Mouse (Mus musculus) MEL (cell line): ENCODE results near the gene Zc3h10. TPM values are rescaled to one million over a fixed set of nuclear protein-coding genes. Genes with fewer than 3 reads are reported as not detected.
"Not testable (repeated sequence)": the region's sequence is repeated elsewhere in the genome, so short reads cannot be mapped to it uniquely, and the experiment has no call there.

Source experiments
- DNase-seq: peaks from one replicate; pipeline ENCODE4 v3.0.0; 2011; ENCODE audit warnings: low read depth, low spot score
- H3K27ac ChIP-seq: 2 replicates; pipeline ENCODE4 v1.5.1; 2012; ENCODE audit warnings: low read depth, mild to moderate bottlenecking, control low read depth, low read length, moderate library complexity; ENCODE audit not compliant: control insufficient read depth
- H3K27me3 ChIP-seq, 2 experiments: fragments of 150-350 bp in 1 of 2; sonication (generic) in 1 of 2; 2 replicates each; pipeline ENCODE4 v1.6.1; 2012; ENCODE audit warnings: low read length in 2 of 2, mild to moderate bottlenecking in 2 of 2, improper control_type of control experiment in 1 of 2, moderate library complexity in 1 of 2; ENCODE audit not compliant: insufficient read depth in 2 of 2, control insufficient read depth in 1 of 2
- H3K36me3 ChIP-seq, 2 experiments: 2 replicates each; pipeline ENCODE4 v1.6.1; 2012 to 2014; ENCODE audit warnings: low read length in 2 of 2, improper control_type of control experiment in 1 of 2, inconsistent platforms in 1 of 2, mild to moderate bottlenecking in 1 of 2; ENCODE audit not compliant: insufficient read depth in 2 of 2, control insufficient read depth in 1 of 2
- H3K4me1 ChIP-seq, 2 experiments: fragments of 150-350 bp in 1 of 2; sonication (generic) in 1 of 2; 2 replicates each; pipeline ENCODE4 v1.6.1; 2012; ENCODE audit warnings: low read length in 2 of 2, improper control_type of control experiment in 1 of 2, mild to moderate bottlenecking in 1 of 2; ENCODE audit not compliant: insufficient read depth in 2 of 2, control insufficient read depth in 1 of 2
- H3K4me3 ChIP-seq, 2 experiments: fragments of 150-350 bp in 1 of 2; sonication (generic) in 1 of 2; 2 replicates each; pipeline ENCODE4 v1.5.1; 2012; ENCODE audit warnings: low read depth in 2 of 2, low read length in 2 of 2, mild to moderate bottlenecking in 2 of 2, moderate library complexity in 2 of 2, control low read depth in 1 of 2, improper control_type of control experiment in 1 of 2; ENCODE audit not compliant: control insufficient read depth in 1 of 2, insufficient read depth in 1 of 2
- H3K79me2 ChIP-seq: 2 replicates; pipeline ENCODE4 v1.6.1; 2012; ENCODE audit warnings: mild to moderate bottlenecking, low read length, moderate library complexity; ENCODE audit not compliant: control insufficient read depth, poor library complexity, insufficient read depth
- H3K9ac ChIP-seq: 2 replicates; pipeline ENCODE4 v1.6.1; 2012; ENCODE audit warnings: low read depth, mild to moderate bottlenecking, control low read depth, low read length, moderate library complexity; ENCODE audit not compliant: control insufficient read depth, poor library complexity, severe bottlenecking
- H3K9me3 ChIP-seq: fragments of 150-350 bp; sonication (generic); replicated peaks from 2 replicates; pipeline ENCODE4 v1.6.1; 2012; ENCODE audit warnings: mild to moderate bottlenecking, low read length, improper control_type of control experiment, moderate library complexity; ENCODE audit not compliant: insufficient read depth
- BHLHE40 ChIP-seq: IDR thresholded peaks from 2 replicates; pipeline ENCODE4 v1.6.1; 2012; ENCODE audit warnings: low read depth, mild to moderate bottlenecking, inconsistent platforms, low read length, improper control_type of control experiment, borderline replicate concordance
- CHD1 ChIP-seq: IDR thresholded peaks from 2 replicates; pipeline ENCODE4 v1.6.1; 2012; ENCODE audit warnings: low read depth, mild to moderate bottlenecking, inconsistent platforms, low read length, improper control_type of control experiment
- CTCF ChIP-seq, 3 experiments: IDR thresholded peaks in 2 of 3; conservative IDR thresholded peaks in 1 of 3; 2 replicates each; pipeline ENCODE4 v1.5.1; 2011 to 2012; ENCODE audit warnings: low read length in 3 of 3, low read depth in 2 of 3, mild to moderate bottlenecking in 2 of 3, improper control_type of control experiment in 1 of 3, inconsistent platforms in 1 of 3, mixed read lengths in 1 of 3, moderate library complexity in 1 of 3; ENCODE audit not compliant: control insufficient read depth in 1 of 3, insufficient read depth in 1 of 3, poor library complexity in 1 of 3, severe bottlenecking in 1 of 3
- E2F4 ChIP-seq: IDR thresholded peaks from 2 replicates; pipeline ENCODE4 v1.6.1; 2011; ENCODE audit warnings: low read depth, low read length, improper control_type of control experiment, borderline replicate concordance
- ETS1 ChIP-seq: IDR thresholded peaks from 2 replicates; pipeline ENCODE4 v1.6.1; 2012; ENCODE audit warnings: low read depth, mild to moderate bottlenecking, inconsistent platforms, low read length, improper control_type of control experiment, moderate library complexity
- GABPA ChIP-seq: IDR thresholded peaks from 2 replicates; pipeline ENCODE4 v1.6.1; 2012; ENCODE audit warnings: low read depth, mild to moderate bottlenecking, inconsistent platforms, low read length, improper control_type of control experiment, moderate library complexity
- HCFC1 ChIP-seq: IDR thresholded peaks from 2 replicates; pipeline ENCODE4 v1.6.1; 2012; ENCODE audit warnings: low read depth, mild to moderate bottlenecking, inconsistent platforms, low read length, improper control_type of control experiment, moderate library complexity
- MAFK ChIP-seq: IDR thresholded peaks from 2 replicates; pipeline ENCODE4 v1.6.1; 2011; ENCODE audit warnings: low read depth, mild to moderate bottlenecking, low read length, improper control_type of control experiment, borderline replicate concordance
- MAZ ChIP-seq: IDR thresholded peaks from 2 replicates; pipeline ENCODE4 v1.6.1; 2012; ENCODE audit warnings: low read depth, mild to moderate bottlenecking, inconsistent platforms, low read length, improper control_type of control experiment
- MYB ChIP-seq: IDR thresholded peaks from 2 replicates; pipeline ENCODE4 v1.6.1; 2011; ENCODE audit warnings: mild to moderate bottlenecking, low read depth, low read length, improper control_type of control experiment
- MYC ChIP-seq: IDR thresholded peaks from 2 replicates; pipeline ENCODE4 v1.6.1; 2011; ENCODE audit warnings: low read depth, mild to moderate bottlenecking, low read length, improper control_type of control experiment, moderate library complexity
- NRF1 ChIP-seq: IDR thresholded peaks from 2 replicates; pipeline ENCODE4 v1.6.1; 2014; ENCODE audit warnings: low read depth, mild to moderate bottlenecking, inconsistent platforms, low read length, improper control_type of control experiment, moderate library complexity; ENCODE audit not compliant: poor library complexity, insufficient read depth, severe bottlenecking
- POLR2AphosphoS5 ChIP-seq: IDR thresholded peaks from 2 replicates; pipeline ENCODE4 v1.6.1; 2012; ENCODE audit warnings: low read depth, borderline replicate concordance, mild to moderate bottlenecking, inconsistent platforms, low read length, moderate library complexity, mixed read lengths
- RAD21 ChIP-seq: IDR thresholded peaks from 2 replicates; pipeline ENCODE4 v1.6.1; 2011; ENCODE audit warnings: mild to moderate bottlenecking, low read depth, low read length, improper control_type of control experiment
- SIN3A ChIP-seq: IDR thresholded peaks from 2 replicates; pipeline ENCODE4 v1.6.1; 2012; ENCODE audit warnings: low read length, improper control_type of control experiment, inconsistent platforms
- SMC3 ChIP-seq: IDR thresholded peaks from 2 replicates; pipeline ENCODE4 v1.6.1; 2011; ENCODE audit warnings: low read depth, low read length, improper control_type of control experiment
- TBP ChIP-seq: IDR thresholded peaks from 2 replicates; pipeline ENCODE4 v1.8.0; 2011; ENCODE audit warnings: low read depth, low read length, improper control_type of control experiment
- UBTF ChIP-seq: IDR thresholded peaks from 2 replicates; pipeline ENCODE4 v1.6.1; 2012; ENCODE audit warnings: low read depth, mild to moderate bottlenecking, inconsistent platforms, low read length, improper control_type of control experiment, moderate library complexity, borderline replicate concordance; ENCODE audit not compliant: insufficient read depth
- ZNF384 ChIP-seq: IDR thresholded peaks from 2 replicates; pipeline ENCODE4 v1.6.1; 2012; ENCODE audit warnings: low read depth, mild to moderate bottlenecking, inconsistent platforms, low read length, improper control_type of control experiment
- polyA plus RNA-seq, 2 experiments: library from polyadenylated mRNA; stranded (reverse) in 1 of 2; unstranded in 1 of 2; fragments of >175 nt in 1 of 2; fragments of >200 nt in 1 of 2; gene quantifications; 2 replicates each; pipeline versions ENCODE4 v1.2.1 to v1.2.4; 2012; ENCODE audit warnings: low replicate concordance in 2 of 2, low read depth in 1 of 2; ENCODE audit not compliant: insufficient read length in 2 of 2, insufficient read depth in 1 of 2, missing spikeins in 1 of 2
- total RNA-seq: library from RNA; depleted of rRNA; stranded (reverse); fragments of 300-350 nt; gene quantifications from 2 replicates; pipeline ENCODE4 v1.2.3, GENCODE M21; 2012

The Zc3h10 gene
- total and polyA plus RNA-seq, 3 experiments, result 14.6 to 17.3 TPM; not detected in 1

DNA sequence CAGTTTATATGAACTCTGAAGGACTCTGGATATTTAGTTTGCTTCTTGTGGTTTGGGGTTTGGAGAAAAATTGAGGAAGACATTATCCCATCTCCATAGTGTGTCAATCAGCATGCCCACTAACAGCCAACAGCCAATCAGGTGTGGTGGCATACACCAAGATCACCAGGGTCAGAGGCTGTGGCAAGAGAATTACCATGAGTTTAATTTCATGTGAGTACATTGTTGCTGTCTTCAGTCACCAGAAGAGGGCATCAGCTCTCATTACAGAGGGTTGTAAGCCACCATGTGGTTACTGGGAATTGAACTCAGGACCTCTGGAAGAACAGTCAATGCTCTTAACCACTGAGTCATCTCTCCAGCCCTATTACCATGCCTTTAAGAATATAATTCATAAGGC, 8.7 kb upstream of the Zc3h10 start:
- H3K27ac ChIP-seq, result no peak overlapping the region
- no peak overlapping the region for H3K4me3 ChIP-seq
- H3K4me1 ChIP-seq, result no peaks in the 10 kb centered on the region
- H3K36me3 ChIP-seq, result peaks cover 0 to 15% of the 10 kb centered on the region in 2 experiments; a peak in 2 of 4 replicates
- H3K27me3 ChIP-seq, result no peaks in the 10 kb centered on the region
- DNase-seq, result peak; percentile 73
- TF ChIP-seq GABPA (no peak), SIN3A (peak; percentile 20; the same call in 1 of the 2 replicates), MYC (peak; percentile 86), MAZ (no peak), UBTF (no peak), RAD21 (peak; percentile 18), ETS1 (0 out of 2 replicates have a peak, but pooled peaks have one; percentile 7), NRF1 (no peak), E2F4 (no peak), CHD1 (no peak), HCFC1 (0 out of 2 replicates have a peak, but pooled peaks have one; percentile 28), POLR2AphosphoS5 (no peak), MAFK (no peak), BHLHE40 (no peak), MYB (no peak), SMC3 (peak; percentile 59), CTCF (IDR thresholded peaks at IDR 0.05 in 2 of 3, conservative IDR thresholded peaks at IDR 0.05 in 1 of 3; ENCODE audit: control insufficient read depth in 1 of 3, insufficient read depth in 1 of 3, low read depth in 2 of 3, low read length in 3 of 3, poor library complexity in 1 of 3, severe bottlenecking in 1 of 3) (peak; percentile 27 to 57 (median 37); a peak in 5 of 6 replicates), TBP (no peak)
- H3K9me3 ChIP-seq, result no peaks in the 10 kb centered on the region
- no peak overlapping the region for H3K9ac ChIP-seq
- H3K79me2 ChIP-seq, result no peaks in the 10 kb centered on the region

DNA sequence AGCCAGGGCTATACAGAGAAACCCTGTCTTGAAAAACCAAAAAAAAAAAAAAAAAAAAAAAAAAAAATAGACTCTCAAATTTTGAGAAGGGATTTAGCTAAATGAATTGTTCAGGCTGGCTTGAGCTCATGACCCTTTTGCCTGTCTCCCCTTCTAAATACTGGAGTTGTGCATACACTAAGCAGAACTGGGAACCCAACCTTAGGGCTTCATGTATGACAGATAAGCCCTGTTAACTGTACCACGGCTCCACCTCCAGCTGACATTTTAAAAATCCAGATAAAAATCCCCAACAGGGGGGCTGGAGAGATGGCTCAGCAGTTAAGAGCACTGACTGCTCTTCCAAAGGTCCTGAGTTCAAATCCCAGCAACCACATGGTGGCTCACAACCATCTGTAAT, 8.0 kb upstream of the Zc3h10 start:
- H3K4me3 ChIP-seq, H3K9me3 ChIP-seq, H3K9ac ChIP-seq, H3K4me1 ChIP-seq, H3K79me2 ChIP-seq, H3K27ac ChIP-seq, H3K36me3 ChIP-seq, H3K27me3 ChIP-seq: not testable (repeated sequence)
- DNase-seq, result peak; percentile 60
- TF ChIP-seq ZNF384 (peak; percentile 66; the same call in 1 of the 2 replicates), TBP (peak; percentile 86), ETS1 (0 out of 2 replicates have a peak, but pooled peaks have one; percentile 18)
